Mouse (Mus musculus) gonadal fat pad, adult 2 months (tissue): ENCODE data around the gene Timm10. TPM values are rescaled to one million over a fixed set of nuclear protein-coding genes. Genes with fewer than 3 reads are reported as not detected.
"Not testable (repeated sequence)": the region's sequence is repeated elsewhere in the genome, so short reads cannot be mapped to it uniquely, and the experiment has no call there.

Experiments used
- DNase-seq: peaks from one replicate; pipeline ENCODE4 v3.0.0-alpha.2; 2012; ENCODE audit warnings: low read depth
- polyA plus RNA-seq: library from polyadenylated mRNA; depleted of rRNA; stranded (reverse); fragments of >200 nt; gene quantifications from 2 replicates; pipeline ENCODE4 v1.2.3, GENCODE M21; 2012; rRNA removed

The Timm10 gene
- 30.8 and 47.1 TPM in 2 replicates for polyA plus RNA-seq

DNA sequence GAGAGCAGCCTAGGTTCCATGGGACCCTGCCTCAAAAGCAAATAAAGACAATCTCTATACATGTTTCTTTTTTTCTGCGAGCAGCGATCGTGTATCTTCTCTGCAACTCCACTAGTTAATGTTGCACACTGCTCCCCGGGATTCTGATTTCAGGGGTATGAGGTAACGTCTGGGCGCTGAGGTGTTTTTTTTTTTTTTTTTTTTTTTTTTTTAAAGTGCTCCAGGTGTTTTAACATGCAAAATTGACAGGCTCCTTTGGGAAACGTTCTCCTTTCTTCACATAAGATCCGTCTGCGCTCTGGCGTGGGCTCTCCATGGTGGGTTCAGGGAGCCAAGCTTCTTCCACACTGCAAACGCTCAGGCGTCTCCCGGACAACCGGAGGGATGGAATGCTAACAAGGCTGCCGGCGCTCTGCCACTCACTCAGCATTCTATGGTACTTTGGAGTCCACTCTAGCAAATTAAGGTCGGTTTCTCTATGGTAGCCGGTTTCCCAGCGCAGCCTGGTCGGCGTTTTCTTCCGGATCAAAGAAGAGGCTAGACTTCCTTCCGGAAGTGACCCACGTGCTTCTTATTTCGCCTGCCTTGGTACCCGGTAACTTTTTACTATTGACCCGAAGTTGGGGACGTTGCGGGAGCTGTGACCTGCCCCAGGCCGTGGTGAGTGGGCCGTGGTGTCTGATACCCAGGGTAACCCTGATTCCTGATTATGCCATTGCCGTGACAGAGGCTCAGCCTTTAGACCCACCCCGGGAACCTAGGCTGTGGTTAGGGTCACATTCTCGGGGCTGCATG is at the start of gene Timm10:
Timm10 (plus strand) TSS at position 510 of the 795 bp plus-strand sequence.
- DNase-seq: peak; percentile 75

DNA sequence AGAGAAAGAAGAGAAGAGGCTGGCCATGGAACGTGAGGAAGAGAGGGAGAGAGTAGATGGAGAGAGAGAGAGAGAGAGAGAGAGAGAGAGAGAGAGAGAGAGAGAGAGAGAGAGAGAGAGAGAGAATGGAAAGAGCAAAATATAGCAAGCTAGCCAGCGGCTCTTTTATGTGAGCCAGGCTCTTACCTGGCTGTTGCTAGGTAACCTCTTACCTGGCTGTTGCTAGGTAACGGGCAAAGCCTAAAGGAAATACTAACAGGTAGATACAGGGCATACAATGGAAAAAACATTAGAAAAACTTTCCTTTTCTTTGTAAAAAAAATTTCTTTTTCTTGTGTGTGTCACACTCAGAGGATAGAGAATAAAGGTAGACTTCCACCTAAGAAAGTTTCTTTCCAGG is 49.1 kb upstream of the Timm10 start:
- no peak for DNase-seq

DNA sequence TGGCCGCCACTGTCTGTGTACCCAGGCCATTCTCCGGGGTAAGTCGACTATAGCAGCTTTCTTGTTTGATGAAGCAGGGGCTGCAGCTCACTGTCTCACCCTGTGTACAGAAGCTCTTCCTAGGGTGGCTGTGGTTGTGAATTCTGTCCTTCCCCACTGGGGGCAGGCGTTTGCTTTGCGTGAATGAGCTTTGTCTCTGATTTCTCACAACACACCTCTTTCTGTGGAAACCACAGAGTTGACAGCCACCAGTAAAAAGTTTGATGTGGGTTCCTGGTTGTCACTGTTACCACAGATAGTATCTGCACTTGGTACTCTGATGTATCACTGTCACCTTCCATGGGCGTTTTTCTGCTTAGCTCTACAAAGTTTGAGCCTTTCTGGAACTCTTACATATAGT is 47.6 kb upstream of the Timm10 start:
- no peak for DNase-seq

DNA sequence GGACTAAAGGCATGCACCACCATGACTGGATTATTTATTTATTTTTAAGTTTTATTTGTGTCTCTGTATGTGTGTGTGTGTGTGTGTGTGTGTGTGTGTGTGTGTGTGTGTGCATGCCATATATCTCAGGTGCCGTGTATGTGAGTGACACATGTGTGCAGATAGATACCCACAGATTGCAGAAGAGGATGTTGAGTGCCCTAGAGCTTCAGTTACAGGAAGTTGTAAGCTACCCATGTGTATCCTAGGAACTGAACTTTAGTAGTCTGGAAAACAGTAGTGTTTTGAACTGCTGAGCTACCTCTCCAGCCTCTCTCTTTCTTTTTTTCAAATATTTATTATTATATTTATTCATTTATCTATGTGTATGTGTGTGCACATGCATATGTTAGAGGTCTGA is 43.5 kb upstream of the Timm10 start:
- DNase-seq: no peak

DNA sequence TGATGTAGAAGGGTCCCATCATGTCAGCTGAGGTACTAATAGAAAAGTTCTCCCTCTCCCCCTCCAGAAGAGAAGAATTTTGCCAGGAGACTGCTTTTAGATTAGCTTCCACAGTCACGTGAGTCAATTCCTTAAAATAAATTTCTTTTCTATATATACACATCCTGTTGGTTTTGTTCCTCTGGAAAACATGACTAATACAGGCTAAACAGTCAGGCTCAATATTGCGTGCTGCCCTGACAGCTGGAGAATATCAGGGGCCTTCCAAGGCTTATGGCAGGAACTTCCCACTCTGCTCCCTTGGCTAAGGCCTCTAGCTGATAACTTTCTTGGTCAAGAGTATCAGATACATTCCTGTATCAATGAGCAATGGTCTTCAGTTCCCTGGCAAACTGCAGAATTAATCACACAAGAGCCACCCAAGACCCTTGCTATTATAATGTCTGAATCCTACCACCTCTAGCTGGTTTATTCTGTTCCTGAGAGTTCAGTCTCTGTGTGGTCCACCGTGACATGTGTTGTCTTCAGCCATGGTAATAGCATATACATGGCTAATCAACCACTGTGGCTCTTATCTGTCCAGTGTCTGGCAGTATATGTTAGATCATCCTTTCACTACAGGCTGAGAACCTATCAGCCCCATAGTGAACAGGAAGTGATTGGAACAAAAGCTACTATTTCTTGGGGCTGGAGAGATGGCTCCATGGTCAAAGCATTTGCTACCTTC is 42.8 kb upstream of the Timm10 start:
- no peak for DNase-seq

DNA sequence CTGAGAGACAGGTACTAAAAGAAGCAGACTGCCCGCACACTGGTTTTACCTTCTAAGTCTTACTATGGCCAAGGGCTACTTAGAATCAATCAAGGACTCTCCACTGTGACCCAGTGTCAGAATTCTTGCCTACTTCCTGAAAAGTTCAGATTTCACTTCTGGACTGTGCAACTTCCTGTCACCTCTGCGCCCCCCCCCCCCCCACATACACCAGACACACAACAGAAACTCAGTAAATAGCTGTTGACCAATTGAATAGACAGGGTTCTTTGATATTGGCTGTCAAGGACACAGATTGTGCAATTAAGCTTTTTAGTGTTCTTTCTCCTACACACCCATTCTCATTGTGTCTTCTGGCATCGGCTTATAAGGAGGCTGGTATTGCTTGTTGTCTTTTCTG is 38.5 kb upstream of the Timm10 start:
- no peak for DNase-seq

DNA sequence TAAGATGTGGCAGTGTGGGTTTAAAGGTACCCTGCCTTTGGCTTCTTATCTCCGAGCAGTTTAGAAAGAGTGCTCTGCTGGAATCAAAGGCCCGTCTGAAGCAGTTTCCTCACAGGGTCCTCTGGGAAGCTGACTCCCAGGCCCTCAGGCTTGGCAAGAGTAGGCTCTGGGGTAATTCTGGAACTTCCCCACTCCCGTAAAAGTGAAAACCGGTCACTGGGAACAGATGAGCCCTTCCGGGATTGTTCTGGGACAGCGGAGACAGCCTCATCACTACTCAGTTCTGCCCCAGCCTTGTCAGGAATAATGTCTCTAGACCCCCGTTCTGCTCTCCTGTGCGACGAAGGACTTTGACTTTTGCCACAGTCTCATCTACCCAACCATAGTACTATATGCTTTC is 36.4 kb upstream of the Timm10 start:
- DNase-seq: no peak

DNA sequence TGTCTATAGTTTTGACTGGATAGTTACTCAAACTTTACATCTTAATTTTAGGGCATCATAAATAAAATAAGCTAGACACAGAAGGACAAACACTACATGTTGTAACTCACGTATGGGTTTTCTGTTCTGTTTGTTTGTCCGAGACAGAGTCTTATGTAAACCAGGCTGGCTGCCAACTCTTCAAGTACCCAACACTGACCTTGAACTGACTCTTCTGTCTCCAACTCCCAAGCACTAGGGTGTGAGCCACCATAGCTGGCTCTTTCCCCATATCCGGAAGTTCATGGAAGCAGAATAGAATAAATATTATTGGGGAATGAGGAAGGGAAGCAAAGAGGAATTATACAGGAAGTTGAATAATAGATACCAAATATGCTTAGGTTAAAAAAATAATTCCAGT is 34.3 kb upstream of the Timm10 start:
- DNase-seq: no peak

DNA sequence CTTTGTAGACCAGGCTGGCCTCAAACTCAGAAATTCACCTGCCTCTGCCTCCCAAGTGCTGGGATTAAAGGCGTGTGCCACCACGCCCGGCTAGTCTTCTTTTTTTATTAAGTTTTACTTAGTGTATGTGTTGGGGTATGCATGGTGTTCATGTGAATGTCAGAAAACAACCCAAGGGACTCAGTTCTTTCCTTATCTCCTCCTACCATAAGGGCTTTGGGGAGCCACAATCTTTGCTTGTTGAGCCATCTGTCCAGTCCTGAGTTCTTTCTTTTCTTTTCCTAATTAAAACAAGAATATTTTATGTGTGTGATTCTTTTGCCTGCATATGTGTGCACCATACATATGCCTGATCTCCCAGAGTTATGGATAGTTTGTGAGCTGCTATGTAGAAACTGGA is 33.6 kb upstream of the Timm10 start:
- no peak for DNase-seq

DNA sequence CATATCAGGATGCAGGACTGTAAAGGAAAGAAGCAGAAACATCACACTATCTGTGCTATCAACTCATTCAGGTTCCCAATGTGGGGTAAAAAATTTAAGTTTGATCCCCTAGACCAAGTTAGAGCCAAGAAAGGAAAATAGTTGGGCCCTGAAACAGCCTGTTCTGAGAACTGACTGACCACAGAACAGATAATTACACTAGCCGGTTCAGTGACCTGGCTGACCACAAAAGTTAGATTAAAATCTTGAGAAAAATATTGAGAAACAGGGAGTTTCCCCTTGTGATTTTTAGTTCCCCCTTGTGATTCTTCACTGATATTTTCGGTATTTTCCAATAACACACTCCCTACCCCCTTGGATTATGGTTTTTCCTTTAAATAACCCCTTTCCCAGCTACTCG is 32.9 kb upstream of the Timm10 start:
- DNase-seq: no peak

DNA sequence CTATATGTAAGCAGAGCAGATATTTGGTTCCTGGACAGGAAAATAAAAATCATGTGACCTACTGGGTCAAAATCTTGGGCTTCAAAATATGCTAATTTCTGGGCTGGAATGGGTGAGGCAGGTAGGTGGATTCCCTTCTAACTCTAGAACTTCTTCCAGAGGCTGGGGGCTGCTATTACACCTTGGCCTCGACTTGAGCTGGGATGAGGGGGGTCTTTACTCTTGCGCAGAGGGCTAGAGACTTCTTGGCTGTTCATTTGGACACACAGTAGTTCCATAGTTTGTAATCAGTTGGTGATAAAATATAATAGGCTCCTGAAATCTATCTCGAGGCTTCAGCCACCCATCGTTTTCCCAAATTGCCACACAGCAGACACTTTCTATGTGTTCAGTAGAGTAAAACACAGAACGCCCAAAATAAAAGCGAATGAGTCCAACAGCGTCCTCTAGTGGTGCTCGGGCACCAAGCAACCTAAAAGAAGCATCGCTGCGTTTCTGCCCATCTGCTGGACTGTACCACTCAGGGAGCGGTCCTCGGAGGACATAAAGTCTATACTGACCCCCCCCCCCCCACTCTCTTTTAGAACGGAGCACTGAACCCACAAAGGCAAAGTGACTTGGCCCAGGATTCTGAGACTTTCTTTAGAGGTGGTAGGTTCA is 28.8 kb upstream of the Timm10 start:
- no peak for DNase-seq

DNA sequence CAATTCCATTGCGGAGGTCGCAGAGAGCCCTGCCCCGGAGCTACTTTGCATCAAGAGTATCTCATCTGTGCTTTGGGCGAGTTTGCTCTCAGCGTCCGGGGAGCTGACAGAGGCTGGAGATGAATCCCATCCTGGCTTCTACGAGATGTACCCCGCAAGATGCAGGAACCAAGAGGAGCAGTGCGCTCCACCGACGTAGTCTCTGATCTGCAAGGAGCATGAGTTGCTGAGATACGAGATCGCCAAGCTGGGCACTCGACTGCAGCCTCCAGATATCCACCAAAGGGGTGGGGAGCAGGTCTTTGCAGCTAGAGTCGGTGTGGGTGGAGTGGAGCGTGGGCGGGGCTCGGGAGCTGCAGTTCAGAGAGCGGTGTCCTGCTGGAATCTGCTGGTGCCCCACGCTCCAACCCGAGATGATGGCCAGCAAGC is 28.3 kb upstream of the Timm10 start, which contains the start of gene Ube2l6:
Ube2l6 (plus strand) TSS at position 336 of the 429 bp plus-strand sequence.
- DNase-seq: no peak

DNA sequence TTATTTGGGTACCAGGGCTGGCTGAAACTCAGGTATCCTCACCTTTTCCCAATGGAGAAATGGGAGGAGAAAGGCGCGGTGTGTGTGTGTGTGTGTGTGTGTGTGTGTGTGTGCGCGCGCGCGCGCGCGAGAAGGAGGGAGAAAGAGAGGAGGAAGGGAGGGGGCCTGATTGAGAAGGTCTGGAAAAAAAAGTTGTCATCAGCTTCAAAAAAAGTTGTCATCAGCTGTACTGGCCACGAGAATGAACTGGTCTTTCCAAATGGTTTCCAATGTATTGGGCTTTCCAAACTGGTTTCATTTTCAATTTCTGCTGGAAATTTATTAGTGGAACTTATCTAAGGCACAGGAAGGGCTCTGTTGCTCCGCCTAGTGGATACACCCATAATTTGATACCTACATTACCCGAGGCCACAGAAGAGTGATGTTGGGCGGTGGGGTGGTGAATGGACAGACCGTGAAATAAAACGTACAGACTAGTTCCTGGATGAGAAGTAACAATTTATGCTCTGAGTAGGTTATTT is 27.7 kb upstream of the Timm10 start:
- no peak for DNase-seq

DNA sequence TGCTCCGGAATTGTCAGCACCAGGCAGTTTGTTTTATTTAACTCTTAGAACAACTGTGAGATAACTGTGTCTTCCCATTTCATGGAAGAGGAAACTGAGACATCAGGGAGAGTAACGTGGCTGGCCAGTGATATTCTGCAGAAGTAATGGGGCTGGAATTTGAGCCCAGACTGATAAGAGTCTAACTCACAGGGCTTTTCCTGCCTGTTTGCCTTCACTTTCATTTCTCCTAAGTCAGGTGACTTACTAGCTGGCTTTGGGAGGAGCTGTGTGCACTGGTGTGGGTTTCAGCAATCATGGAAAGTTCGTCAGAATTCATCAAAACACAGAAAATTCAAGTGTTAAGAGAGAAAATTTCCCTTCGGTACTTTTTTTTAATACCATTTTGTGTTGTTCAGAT is 26.5 kb upstream of the Timm10 start:
- no peak for DNase-seq

DNA sequence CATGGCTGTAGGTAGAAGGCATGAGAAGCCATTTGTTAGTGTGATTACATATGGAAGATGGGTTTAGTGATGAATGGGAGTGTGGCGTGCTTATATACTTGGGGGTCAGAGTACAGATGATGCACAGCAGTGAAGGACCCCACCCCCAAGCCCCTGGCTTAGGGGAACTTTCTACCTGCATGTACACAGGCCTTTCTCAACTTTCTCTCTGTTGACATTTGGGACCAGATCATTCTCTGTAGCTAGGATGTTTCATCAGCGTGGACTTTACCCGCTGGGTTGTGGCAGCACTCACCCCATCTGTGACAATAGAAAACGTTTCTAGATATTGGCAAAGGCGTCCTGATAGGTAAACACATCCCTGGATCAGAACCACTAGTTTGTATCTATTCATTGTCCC is 25.6 kb upstream of the Timm10 start:
- not testable (repeated sequence) for DNase-seq

DNA sequence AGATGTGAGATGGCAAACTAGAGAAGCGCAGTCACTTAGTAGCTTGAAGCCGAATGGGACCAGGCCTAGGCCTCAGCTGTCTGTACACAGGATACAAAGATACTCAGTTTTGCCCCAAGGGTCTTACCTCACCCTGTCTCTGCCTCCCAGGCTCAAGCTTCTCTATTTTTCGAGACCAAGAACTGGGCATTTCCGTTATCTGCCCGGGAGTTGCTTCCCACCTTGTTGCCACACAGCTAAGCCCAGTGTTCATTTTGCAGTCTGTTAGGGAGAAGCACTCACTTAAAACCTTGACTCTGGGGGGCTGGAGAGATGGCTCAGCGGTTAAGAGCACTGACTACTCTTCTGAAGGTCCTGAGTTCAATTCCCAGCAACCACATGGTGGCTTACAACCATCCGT is 22.8 kb upstream of the Timm10 start:
- no peak for DNase-seq

DNA sequence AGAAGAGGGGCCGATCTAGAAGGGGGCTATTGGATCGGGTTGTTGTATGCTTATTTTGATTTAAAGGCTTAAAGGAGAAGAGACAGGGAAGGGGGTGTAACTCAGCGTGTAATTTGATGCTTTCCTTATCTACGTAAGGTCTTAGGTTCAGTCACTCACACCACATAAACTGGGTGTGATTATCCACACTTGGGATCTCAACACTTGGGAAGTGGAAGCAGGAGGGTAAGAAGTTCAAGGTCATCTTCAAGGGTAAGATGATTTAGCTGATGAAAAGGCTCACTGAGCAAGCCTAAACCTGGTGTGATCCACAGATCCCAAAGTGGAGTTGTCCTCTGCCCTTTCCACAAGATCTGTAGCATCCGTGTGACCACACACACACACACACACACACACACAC is 20.3 kb upstream of the Timm10 start:
- DNase-seq: no peak

DNA sequence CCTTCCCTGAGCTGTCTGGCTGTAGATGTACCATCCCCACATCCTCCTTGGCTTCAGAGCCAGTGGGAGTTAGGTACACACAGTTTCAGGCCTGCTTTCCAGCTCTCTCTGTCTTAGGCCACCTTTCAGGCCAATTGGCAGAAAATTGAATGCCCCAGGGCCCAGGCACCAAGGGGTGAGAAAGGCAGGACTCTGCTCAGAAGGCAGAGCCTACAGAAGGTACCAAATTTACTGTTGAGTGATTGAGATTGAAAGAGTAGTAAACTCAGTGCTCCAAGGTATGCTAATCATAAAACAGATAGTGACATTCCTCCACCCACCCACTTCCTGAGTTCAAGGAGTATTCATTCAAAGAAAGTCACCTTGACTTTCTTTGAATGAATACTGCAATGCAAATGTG is 17.5 kb upstream of the Timm10 start:
- DNase-seq: no peak

DNA sequence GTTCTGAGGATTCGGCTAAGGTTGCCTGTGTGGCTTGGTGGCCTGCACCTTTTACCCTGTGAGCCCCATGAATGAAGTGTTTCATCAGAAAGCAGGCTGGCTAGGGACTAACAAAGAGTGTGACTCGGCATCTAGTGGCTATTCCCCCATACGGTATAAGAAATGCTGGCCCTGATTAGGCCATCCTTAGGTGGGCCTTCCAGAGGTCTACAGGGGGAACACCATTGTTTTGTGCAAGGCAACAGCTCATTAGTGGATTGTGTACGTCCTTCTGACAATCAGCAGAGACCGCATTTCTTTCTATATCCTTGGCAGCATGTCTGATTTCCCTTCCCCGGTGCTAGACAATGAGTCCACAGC is 16.3 kb upstream of the Timm10 start:
- no peak for DNase-seq

DNA sequence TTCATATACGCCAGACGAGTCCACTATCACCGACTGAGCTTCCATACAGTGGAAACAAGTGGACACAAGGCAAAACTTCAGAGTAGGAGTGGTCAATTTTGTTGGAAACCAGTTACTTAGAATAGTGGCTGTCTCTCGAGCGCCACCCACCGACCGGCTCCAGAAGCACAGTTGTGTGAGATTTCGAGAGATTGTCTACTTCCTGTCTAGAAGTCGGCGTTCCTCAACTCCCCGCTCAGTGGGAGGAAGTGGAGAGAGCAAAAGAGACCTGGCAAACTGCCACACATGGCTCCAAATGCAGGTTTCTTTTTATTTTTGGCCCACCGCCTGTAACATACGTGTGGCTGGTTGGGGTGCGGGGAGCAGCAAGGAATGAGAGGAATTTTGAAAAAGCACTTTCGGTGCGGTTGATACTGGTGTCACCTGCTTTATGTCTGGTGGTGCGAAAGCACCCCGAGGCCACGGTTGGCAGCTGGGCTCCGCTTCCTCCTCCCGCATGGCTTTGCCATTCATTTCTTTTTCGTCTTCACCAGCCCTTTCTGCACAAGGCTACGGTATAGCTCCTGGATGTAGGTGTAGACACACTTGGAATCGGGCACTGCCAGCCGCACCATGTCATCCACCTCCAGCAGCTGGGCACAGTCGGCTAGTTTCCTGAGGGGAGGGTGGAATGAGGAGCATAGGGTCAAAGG is 15.8 kb upstream of the Timm10 start:
- DNase-seq: no peak

DNA sequence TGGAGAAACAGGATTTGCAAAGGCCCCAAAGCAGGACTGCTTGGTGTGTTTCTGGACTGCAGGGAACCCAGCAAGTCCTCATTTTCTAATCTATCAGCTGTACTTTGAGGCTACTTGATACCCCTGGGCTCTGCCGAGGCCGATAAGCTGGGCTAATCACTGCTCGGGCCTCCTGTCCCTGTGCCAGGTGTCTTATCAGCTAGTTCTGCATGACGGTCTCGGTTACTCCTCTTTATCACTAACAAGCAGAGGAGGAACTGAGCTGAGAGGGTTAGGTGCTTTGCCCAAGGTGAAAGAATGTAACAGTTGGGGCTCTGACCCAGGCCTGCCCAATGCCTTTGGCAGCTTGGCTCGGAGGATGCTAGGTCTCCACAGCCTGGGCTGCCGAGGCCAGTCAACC is 14.9 kb upstream of the Timm10 start:
- DNase-seq: no peak

DNA sequence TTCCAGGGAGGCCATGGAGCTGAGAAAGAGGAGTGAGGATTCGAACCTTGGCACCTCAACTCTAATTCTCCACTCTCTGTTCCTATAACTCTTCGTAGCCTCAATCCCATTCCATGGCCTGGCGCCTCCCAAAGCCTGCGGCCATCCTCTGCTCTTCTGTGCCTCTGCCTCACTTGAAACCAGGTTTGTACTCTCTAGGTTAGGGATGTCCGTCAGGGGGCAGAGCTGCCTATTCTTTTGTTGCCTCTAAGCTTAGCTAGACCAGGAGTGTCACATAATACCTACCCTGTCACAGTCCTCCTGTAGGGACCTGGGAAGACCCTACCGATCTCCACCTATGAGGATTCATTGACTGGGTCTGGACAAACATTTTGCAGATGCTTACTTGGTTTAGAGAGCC is 14.1 kb upstream of the Timm10 start:
- no peak for DNase-seq
